ENCODE assay signal across 14 mouse cellular contexts in genomic region chr9:41982023-41982422, GRCm38 (mm10).
DNase-seq lines count a peak whose midpoint lies in the region; ATAC-seq lines count a peak whose summit lies in the region.
"Had no signal": no experiment of that assay in that cellular context is flagged by ENCODE, and none has a peak within 500 bp of the region (broad histone marks: within the 10 kb centered on the region; RNA-seq: fewer than 3 reads in every experiment).

No protein-coding gene starts in this region.

- H3K4me1 ChIP-seq in forebrain, embryonic 10.5 days, result peaks cover 18% of the 10 kb centered on the region
- no peaks in the 10 kb centered on the region for H3K4me1 ChIP-seq in forebrain, embryonic 11.5 days (replicated peaks; ENCODE audit: control insufficient read depth, insufficient read depth, low read length)
- peaks cover 22% of the 10 kb centered on the region for H3K4me1 ChIP-seq in embryonic facial prominence, embryonic 10.5 days
- H3K4me1 ChIP-seq: stomach, embryonic 15.5 days had no signal

- intact Hi-C loops in left cerebral cortex, postnatal 14 days (cut with DNase I), result no loop called here

- H3K36me3 ChIP-seq in forebrain, embryonic 10.5 days (replicated peaks), result peaks cover 12% of the 10 kb centered on the region
- no peaks in the 10 kb centered on the region for H3K36me3 ChIP-seq in forebrain, embryonic 11.5 days (ENCODE audit: control insufficient read depth, insufficient read depth, low read length)
- H3K36me3 ChIP-seq in embryonic facial prominence, embryonic 10.5 days (replicated peaks), result peaks cover 13% of the 10 kb centered on the region

- peaks cover 7% of the 10 kb centered on the region for H3K9me3 ChIP-seq in forebrain, embryonic 10.5 days
- no peaks in the 10 kb centered on the region for H3K9me3 ChIP-seq in forebrain, embryonic 11.5 days (ENCODE audit: control insufficient read depth, low read length)
- no peaks in the 10 kb centered on the region for H3K9me3 ChIP-seq in embryonic facial prominence, embryonic 10.5 days
- H3K9me3 ChIP-seq: forebrain, embryonic 15.5 days; stomach, embryonic 15.5 days had no signal

- H3K4me2 ChIP-seq in forebrain, embryonic 11.5 days (ENCODE audit: low read depth, low read length, severe bottlenecking), result no peak overlapping the region
- H3K4me2 ChIP-seq: forebrain, embryonic 15.5 days; limb, embryonic 13.5 days; lung, embryonic 14.5 days; stomach, embryonic 15.5 days had no signal

- no peak overlapping the region for H3K9ac ChIP-seq in forebrain, embryonic 11.5 days (ENCODE audit: low read length)
- H3K9ac ChIP-seq: forebrain, embryonic 15.5 days; limb, embryonic 13.5 days; lung, embryonic 14.5 days; stomach, embryonic 15.5 days had no signal

- no peak for DNase-seq in forebrain, embryonic 10.5 days (ENCODE audit: extremely low spot score, low spot score)
- DNase-seq in forebrain, embryonic 11.5 days (ENCODE audit: low spot score), result no peak
- DNase-seq in embryonic facial prominence, embryonic 10.5 days (ENCODE audit: low spot score), result no peak
- DNase-seq in frontal cortex, postnatal 25 days (ENCODE audit: low spot score in 2 of 2), result peak; percentile 27 to 31
- peak; percentile 63 to 71 for DNase-seq in left cerebral cortex, postnatal 14 days (ENCODE audit: low spot score in 2 of 2)
- no peak for DNase-seq in T-cell, adult 2 months (ENCODE audit: low spot score)
- no peak for DNase-seq in ovary, postnatal 36 days (ENCODE audit: low spot score)
- DNase-seq in kidney, adult 18-20 months, result no peak
- DNase-seq: heart, adult 18-20 months; lung, embryonic 14.5 days; thymus, postnatal 4 days had no signal

- peak overlapping the region; percentile 48; the same call in 1 of the 2 replicates for H3K27ac ChIP-seq in forebrain, embryonic 10.5 days
- no peak overlapping the region for H3K27ac ChIP-seq in forebrain, embryonic 11.5 days (ENCODE audit: low read depth, low read length)
- H3K27ac ChIP-seq in embryonic facial prominence, embryonic 10.5 days (replicated peaks), result peak overlapping the region; percentile 8; the same call in 1 of the 2 replicates
- H3K27ac ChIP-seq: forebrain, embryonic 15.5 days; limb, embryonic 13.5 days; stomach, embryonic 15.5 days had no signal

- ATAC-seq in forebrain, embryonic 11.5 days (replicated peaks; ENCODE audit: low FRiP score), result no peak
- ATAC-seq: forebrain, embryonic 15.5 days had no signal

- no peak overlapping the region for H3K4me3 ChIP-seq in forebrain, embryonic 10.5 days
- H3K4me3 ChIP-seq in forebrain, embryonic 11.5 days (ENCODE audit: low read depth, low read length), result no peak overlapping the region
- no peak overlapping the region for H3K4me3 ChIP-seq in embryonic facial prominence, embryonic 10.5 days
- H3K4me3 ChIP-seq: forebrain, embryonic 15.5 days; limb, embryonic 13.5 days; stomach, embryonic 15.5 days had no signal

- WGBS in forebrain, embryonic 10.5 days, result 86% methylated on average over 9 of the region's 9 CpGs
- 85% methylated on average over 9 of the region's 9 CpGs for WGBS in forebrain, embryonic 11.5 days
- WGBS in embryonic facial prominence, embryonic 10.5 days, result 81% methylated on average over 9 of the region's 9 CpGs

- H3K27me3 ChIP-seq in forebrain, embryonic 10.5 days (ENCODE audit: poor library complexity, severe bottlenecking), result no peaks in the 10 kb centered on the region
- no peaks in the 10 kb centered on the region for H3K27me3 ChIP-seq in forebrain, embryonic 11.5 days (ENCODE audit: control insufficient read depth, insufficient read depth, low read length)
- H3K27me3 ChIP-seq in embryonic facial prominence, embryonic 10.5 days (replicated peaks; ENCODE audit: low read depth, poor library complexity, severe bottlenecking), result no peaks in the 10 kb centered on the region
- H3K27me3 ChIP-seq: forebrain, embryonic 15.5 days; limb, embryonic 13.5 days; stomach, embryonic 15.5 days had no signal

Comparison
In these comparisons a context has a peak if more than half of its experiments do, and no peak if none do; other contexts are left out.
1. DNase-seq: peak in frontal cortex, postnatal 25 days (2 of 2) and left cerebral cortex, postnatal 14 days (2 of 2); none in forebrain, embryonic 10.5 days (single experiment), forebrain, embryonic 11.5 days (single experiment), embryonic facial prominence, embryonic 10.5 days (single experiment), T-cell, adult 2 months (single experiment), ovary, postnatal 36 days (single experiment) and kidney, adult 18-20 months (single experiment).